Comparison of ENCODE assay signal across 28 mouse cellular contexts in the genomic region with DNA sequence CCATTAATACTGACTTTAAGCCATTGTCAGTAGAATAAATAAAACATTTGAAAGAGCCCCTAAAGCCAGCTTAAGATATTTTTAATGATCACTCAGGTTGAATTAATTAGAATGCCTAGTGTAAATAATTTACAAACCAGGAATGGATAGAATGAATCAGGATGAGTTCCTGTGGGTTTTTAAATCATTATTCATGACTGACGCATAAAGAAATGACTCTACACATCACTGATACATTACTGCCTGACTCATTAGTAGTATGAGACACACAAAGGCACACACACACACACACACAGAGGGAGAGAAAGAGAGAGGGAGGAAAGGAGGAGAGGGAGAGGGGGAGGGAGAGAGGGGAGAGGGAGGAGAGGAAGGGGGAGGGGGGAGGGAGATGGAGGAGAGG.
DNase-seq lines count a peak whose midpoint lies in the region; ATAC-seq and TF ChIP-seq lines count a peak whose summit lies in the region.
"Had no signal": no experiment of that assay in that cellular context is flagged by ENCODE, and none has a peak within 500 bp of the region (broad histone marks: within the 10 kb centered on the region; RNA-seq: fewer than 3 reads in every experiment).

No protein-coding gene starts in this region.

- 91% methylated on average over 1 of the region's 1 CpGs for WGBS in midbrain, embryonic 11.5 days
- WGBS in midbrain, postnatal 0 days, result 59% methylated on average over 1 of the region's 1 CpGs
- WGBS in forebrain, embryonic 12.5 days, result 77% methylated on average over 1 of the region's 1 CpGs

- H3K4me3 ChIP-seq in midbrain, embryonic 11.5 days (ENCODE audit: low read depth, low read length), result no peak overlapping the region
- no peak overlapping the region for H3K4me3 ChIP-seq in midbrain, postnatal 0 days (ENCODE audit: low read depth, low read length)
- H3K4me3 ChIP-seq in forebrain, embryonic 12.5 days (replicated peaks), result no peak overlapping the region
- H3K4me3 ChIP-seq: forebrain, embryonic 10.5 days; gastrocnemius, adult 2 months; heart, embryonic 12.5 days; heart, embryonic 15.5 days; hindbrain, embryonic 10.5 days; hindbrain, embryonic 13.5 days had no signal

- no peak for TF ChIP-seq CTCF in midbrain, postnatal 0 days (IDR thresholded peaks at IDR 0.05)
- no peak for TF ChIP-seq CTCF in Patski (IDR thresholded peaks at IDR 0.05)

- DNase-seq in midbrain, embryonic 11.5 days (ENCODE audit: low spot score, missing footprints), result peak; percentile 28
- DNase-seq in midbrain, postnatal 0 days (ENCODE audit: low spot score), result no peak
- DNase-seq in 3134 (ENCODE audit: extremely low read depth, insufficient read length, low spot score), result peak; percentile 31
- DNase-seq in Patski (ENCODE audit: low read depth, low spot score), result peak; percentile 50
- DNase-seq in kidney, postnatal 25 days, result no peak
- DNase-seq: adrenal gland, postnatal 10 days; adrenal gland, postnatal 36 days; B cell, adult 2 months; cerebellum, adult 11 months; cerebellum, adult 2 months; cerebellum, postnatal 10 days; forebrain, postnatal 0 days; gastrocnemius, adult 2 months; gastrocnemius, postnatal 14 days; heart, adult 11 months; heart, postnatal 10 days; heart, postnatal 36 days had no signal

- H3K4me2 ChIP-seq in midbrain, embryonic 11.5 days, result no peak overlapping the region
- no peak overlapping the region for H3K4me2 ChIP-seq in midbrain, postnatal 0 days (ENCODE audit: low read depth, low read length, poor library complexity, severe bottlenecking)
- H3K4me2 ChIP-seq in forebrain, embryonic 12.5 days, result no peak overlapping the region
- H3K4me2 ChIP-seq: heart, embryonic 12.5 days; heart, embryonic 15.5 days; hindbrain, embryonic 13.5 days had no signal

- CTCF ChIA-PET in Patski (lab: Charles Lee), result interaction anchor here (1.3 to 2.6 kb wide), 2 partner anchors 11 to 102 kb away, joined by 4 to 7 read pairs; no protein-coding TSS in a partner anchor

- H3K4me1 ChIP-seq in midbrain, embryonic 11.5 days (ENCODE audit: control insufficient read depth, insufficient read depth, low read length), result no peaks in the 10 kb centered on the region
- H3K4me1 ChIP-seq in midbrain, postnatal 0 days (ENCODE audit: insufficient read depth, low read length), result no peaks in the 10 kb centered on the region
- no peaks in the 10 kb centered on the region for H3K4me1 ChIP-seq in forebrain, embryonic 12.5 days
- H3K4me1 ChIP-seq: forebrain, embryonic 10.5 days; heart, embryonic 12.5 days; heart, embryonic 15.5 days; hindbrain, embryonic 10.5 days; hindbrain, embryonic 13.5 days had no signal

- no peaks in the 10 kb centered on the region for H3K27me3 ChIP-seq in midbrain, embryonic 11.5 days (ENCODE audit: control insufficient read depth, insufficient read depth, low read length)
- no peaks in the 10 kb centered on the region for H3K27me3 ChIP-seq in midbrain, postnatal 0 days (ENCODE audit: insufficient read depth, low read length)
- no peaks in the 10 kb centered on the region for H3K27me3 ChIP-seq in Patski
- H3K27me3 ChIP-seq in forebrain, embryonic 12.5 days, result no peaks in the 10 kb centered on the region
- H3K27me3 ChIP-seq: heart, embryonic 12.5 days; heart, embryonic 15.5 days; hindbrain, embryonic 13.5 days had no signal

- ATAC-seq in midbrain, embryonic 11.5 days (ENCODE audit: low FRiP score), result no peak
- ATAC-seq in midbrain, postnatal 0 days (ENCODE audit: low FRiP score), result no peak
- peak; percentile 78 for ATAC-seq in Patski
- no peak for ATAC-seq in forebrain, embryonic 12.5 days (ENCODE audit: low FRiP score)
- ATAC-seq: CD4-positive, CD25-positive, alpha-beta regulatory T cell, adult 4 months; forebrain, embryonic 14.5 days; forebrain, postnatal 0 days; hindbrain, postnatal 0 days; inflammation-experienced regulatory T-cells, adult 6 months; intestine, embryonic 16.5 days had no signal

- POLR2A ChIA-PET in Patski (lab: Charles Lee), result no interaction called here

- H3K9ac ChIP-seq in midbrain, embryonic 11.5 days (ENCODE audit: low read length), result no peak overlapping the region
- H3K9ac ChIP-seq in midbrain, postnatal 0 days (replicated peaks; ENCODE audit: low read length, poor library complexity, severe bottlenecking), result no peak overlapping the region
- H3K9ac ChIP-seq in forebrain, embryonic 12.5 days, result no peak overlapping the region
- H3K9ac ChIP-seq: forebrain, postnatal 0 days; heart, embryonic 12.5 days; heart, embryonic 15.5 days; hindbrain, embryonic 13.5 days had no signal

- H3K27ac ChIP-seq in midbrain, embryonic 11.5 days (ENCODE audit: low read depth, low read length), result no peak overlapping the region
- H3K27ac ChIP-seq in midbrain, postnatal 0 days (ENCODE audit: low read depth, low read length), result no peak overlapping the region
- no peak overlapping the region for H3K27ac ChIP-seq in forebrain, embryonic 12.5 days
- H3K27ac ChIP-seq: forebrain, embryonic 10.5 days; gastrocnemius, adult 2 months; heart, embryonic 15.5 days; hindbrain, embryonic 10.5 days; hindbrain, embryonic 13.5 days; hindbrain, postnatal 0 days had no signal

- in situ Hi-C loops in Patski (cut with MboI; ENCODE audit: low pct_unique_long_range_greater_than_20kb), result loop anchor here (25.0 kb wide), 1 partner anchor 703 kb away; a partner anchor contains a TSS

- H3K36me3 ChIP-seq in midbrain, embryonic 11.5 days (ENCODE audit: control insufficient read depth, insufficient read depth, low read length), result no peaks in the 10 kb centered on the region
- no peaks in the 10 kb centered on the region for H3K36me3 ChIP-seq in midbrain, postnatal 0 days (ENCODE audit: insufficient read depth, low read length)
- H3K36me3 ChIP-seq in forebrain, embryonic 12.5 days (replicated peaks), result no peaks in the 10 kb centered on the region
- H3K36me3 ChIP-seq: forebrain, embryonic 10.5 days; heart, embryonic 12.5 days; heart, embryonic 15.5 days; hindbrain, embryonic 10.5 days; hindbrain, embryonic 13.5 days had no signal

- no peaks in the 10 kb centered on the region for H3K9me3 ChIP-seq in midbrain, embryonic 11.5 days (ENCODE audit: control insufficient read depth, low read length)
- no peaks in the 10 kb centered on the region for H3K9me3 ChIP-seq in midbrain, postnatal 0 days (ENCODE audit: low read length)
- no peaks in the 10 kb centered on the region for H3K9me3 ChIP-seq in forebrain, embryonic 12.5 days
- H3K9me3 ChIP-seq: forebrain, embryonic 10.5 days; heart, embryonic 12.5 days; heart, embryonic 15.5 days; hindbrain, embryonic 10.5 days; hindbrain, embryonic 13.5 days had no signal

Comparison
In these comparisons a context has a peak if more than half of its experiments do, and no peak if none do; other contexts are left out.
1. DNase-seq: peak in midbrain, embryonic 11.5 days (single experiment), 3134 (single experiment) and Patski (single experiment); none in midbrain, postnatal 0 days (single experiment) and kidney, postnatal 25 days (0 of 2).